Mouse (Mus musculus) liver, embryonic 14.5 days (tissue): Measurements from ENCODE around the gene Pcca. TPM values are rescaled to one million over a fixed set of nuclear protein-coding genes. Genes with fewer than 3 reads are reported as not detected.

Source experiments
- ATAC-seq: fragments of 200-750 bp; cut with Nextera tagmentation; 2 replicates; pipeline ENCODE4 v1.8.0; 2017; ENCODE audit warnings: moderate number of reproducible peaks, mild to moderate bottlenecking, moderate library complexity; ENCODE audit not compliant: insufficient read depth
- DNase-seq, 3 experiments: peaks; one replicate each; pipeline ENCODE4 v3.0.0-alpha.2; 2012 to 2013; ENCODE audit warnings: low read depth in 3 of 3, low spot score in 3 of 3
- H3K27ac ChIP-seq: fragments of 300-500 bp; sonication (generic); 2 replicates; pipeline ENCODE4 v1.5.1; 2014; ENCODE audit warnings: moderate library complexity, mild to moderate bottlenecking, control low read depth, inconsistent platforms
- H3K27me3 ChIP-seq: fragments of 300-500 bp; sonication (generic); 2 replicates; pipeline ENCODE4 v1.6.1; 2014; ENCODE audit warnings: mild to moderate bottlenecking, low read length, moderate library complexity; ENCODE audit not compliant: control insufficient read depth, insufficient read depth
- H3K36me3 ChIP-seq: fragments of 300-500 bp; sonication (generic); replicated peaks from 2 replicates; pipeline ENCODE4 v1.6.1; 2014; ENCODE audit warnings: low read depth; ENCODE audit not compliant: control insufficient read depth, insufficient read depth
- H3K4me1 ChIP-seq, 2 experiments: fragments of 200-500 bp in 1 of 2; fragments of 300-500 bp in 1 of 2; sonication (generic) in 1 of 2; replicated peaks; 2 replicates each; pipeline ENCODE4 v1.6.1; 2012 to 2014; ENCODE audit warnings: antibody characterized with exemption in 1 of 2, inconsistent platforms in 1 of 2, low read length in 1 of 2; ENCODE audit not compliant: control insufficient read depth in 2 of 2, insufficient read depth in 2 of 2
- H3K4me2 ChIP-seq: fragments of 300-500 bp; sonication (generic); 2 replicates; pipeline ENCODE4 v1.6.1; 2014; ENCODE audit warnings: low read depth, mild to moderate bottlenecking, control low read depth, moderate library complexity
- H3K4me3 ChIP-seq, 2 experiments: fragments of 200-500 bp in 1 of 2; fragments of 300-500 bp in 1 of 2; sonication (generic) in 1 of 2; 2 replicates each; pipeline ENCODE4 v1.5.1; 2012 to 2014; ENCODE audit warnings: low read depth in 2 of 2, low read length in 2 of 2, mild to moderate bottlenecking in 2 of 2, control low read depth in 1 of 2, inconsistent platforms in 1 of 2, moderate library complexity in 1 of 2; ENCODE audit not compliant: insufficient read depth in 1 of 2
- H3K9ac ChIP-seq: fragments of 300-500 bp; sonication (generic); replicated peaks from 2 replicates; pipeline ENCODE4 v1.6.1; 2014; ENCODE audit warnings: mild to moderate bottlenecking, control low read depth, moderate library complexity
- H3K9me3 ChIP-seq: fragments of 300-500 bp; sonication (generic); 2 replicates; pipeline ENCODE4 v1.6.1; 2016; ENCODE audit warnings: low read length, mixed read lengths; ENCODE audit not compliant: control insufficient read depth
- CTCF ChIP-seq: IDR thresholded peaks from 2 replicates; pipeline ENCODE4 v1.5.1; 2016; ENCODE audit warnings: antibody characterized with exemption, low read depth, control low read depth
- EP300 ChIP-seq: IDR thresholded peaks from 2 replicates; pipeline ENCODE4 v1.6.1; 2016; ENCODE audit warnings: antibody characterized with exemption, low read depth
- WGBS: fragments of 180-500 bp; shearing (Covaris S2); extraction: QIAGEN DNeasy Blood & Tissue Kit; methylation state at CpG from one replicate; pipeline ENCODE4 v1.1.7; 2014; ENCODE audit not compliant: insufficient replicate concordance; 5-methylcytosine and 5-hydroxymethylcytosine counted together
- polyA plus RNA-seq, 2 experiments: library from polyadenylated mRNA; depleted of rRNA in 1 of 2; stranded (reverse) in 1 of 2; unstranded in 1 of 2; fragments of >200 nt; fragmentation: Nextera tagmentation in 1 of 2; extraction: Ambion mirVana in 1 of 2; gene quantifications; 2 replicates each; pipeline versions ENCODE4 v1.2.1 to v1.2.3; 2012 to 2014

The Pcca gene
- polyA plus RNA-seq, 2 experiments = 8.9 to 9.8 TPM

DNA sequence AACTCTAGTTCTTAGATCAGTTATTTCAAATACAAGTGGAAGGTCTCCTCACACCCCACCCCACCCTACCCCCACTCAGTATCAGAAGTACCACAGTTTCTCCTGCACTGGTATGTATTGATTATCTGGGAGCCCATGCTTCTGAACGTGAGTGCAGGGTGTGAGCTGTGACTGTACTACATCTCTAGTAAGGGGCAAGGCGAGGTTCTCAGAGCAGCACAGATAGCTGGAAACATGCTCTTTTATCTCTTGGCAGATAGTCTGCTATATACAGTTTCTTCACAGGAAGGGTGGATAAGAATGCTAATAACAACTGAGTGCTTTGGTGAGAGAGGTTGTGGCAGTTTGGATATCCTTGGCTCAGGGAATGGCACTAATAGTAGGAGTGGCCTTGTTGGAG, 117.6 kb downstream of the Pcca start:
- WGBS = 22% methylated on average over 2 of the region's 2 CpGs
- Histone ChIP-seq H3K4me1 (peaks cover 3 to 31% of the 10 kb centered on the region in 2 experiments), H3K27me3 (no peaks in the 10 kb centered on the region), H3K9ac (no peak overlapping the region), H3K36me3 (no peaks in the 10 kb centered on the region), H3K9me3 (no peaks in the 10 kb centered on the region), H3K4me2 (no peak overlapping the region), H3K4me3 (no peak overlapping the region), H3K27ac (peak overlapping the region; percentile 22; the same call in 1 of the 2 replicates)
- TF ChIP-seq CTCF = no peak
- TF ChIP-seq EP300 = peak; percentile 84
- DNase-seq = peak; percentile 27 to 36 (median 27)
- peak; percentile 94 for ATAC-seq

DNA sequence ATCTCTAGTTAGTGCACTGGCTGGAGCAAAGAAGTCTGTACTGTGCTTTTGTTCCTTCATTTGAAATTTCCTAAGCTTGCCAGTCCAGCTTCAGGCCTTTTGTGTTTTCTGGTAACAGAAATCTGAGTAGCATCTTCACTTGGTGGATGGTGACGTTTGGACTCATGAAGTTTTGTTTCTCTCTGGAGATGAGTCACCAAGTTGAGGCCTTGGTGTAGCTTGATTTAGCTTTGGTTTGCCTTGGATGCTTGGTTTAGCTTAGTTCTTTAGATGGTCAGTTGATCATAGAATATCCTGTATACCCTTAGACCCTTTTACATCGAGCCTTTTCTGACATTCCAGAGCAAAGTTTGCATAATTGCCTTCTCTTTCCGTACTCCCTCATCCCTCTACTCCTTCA, 141.5 kb downstream of the Pcca start:
- H3K9me3 ChIP-seq = no peaks in the 10 kb centered on the region
- no peak for DNase-seq
- no peak overlapping the region for H3K4me3 ChIP-seq
- H3K27me3 ChIP-seq = no peaks in the 10 kb centered on the region
- no peaks in the 10 kb centered on the region for H3K36me3 ChIP-seq
- H3K4me1 ChIP-seq = no peaks in the 10 kb centered on the region
- WGBS = 68% methylated on average over 3 of the region's 3 CpGs
- no peak overlapping the region for H3K4me2 ChIP-seq
- no peak overlapping the region for H3K27ac ChIP-seq
- ATAC-seq = no peak
- H3K9ac ChIP-seq = no peak overlapping the region
- TF ChIP-seq CTCF (no peak), EP300 (no peak)

DNA sequence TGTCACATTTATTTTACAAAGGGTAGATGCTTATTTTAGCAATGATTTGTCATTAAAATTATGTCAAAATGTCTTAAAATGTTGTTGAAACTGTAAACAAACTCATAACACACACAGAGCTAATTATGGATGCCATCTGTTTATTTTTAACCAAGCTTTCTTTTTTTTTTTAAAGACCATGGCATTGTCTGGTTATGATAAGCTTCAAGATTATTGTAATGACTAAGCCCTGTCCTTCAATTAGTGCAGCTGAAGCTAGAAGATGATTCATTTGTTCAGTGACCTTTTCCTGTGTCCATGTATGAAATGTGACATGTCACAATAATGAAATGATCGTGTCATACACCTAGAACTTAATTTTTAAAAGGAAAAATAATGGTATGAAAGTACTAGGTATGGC, 149.5 kb downstream of the Pcca start:
- ATAC-seq (no peak), DNase-seq (no peak)
- Histone ChIP-seq H3K36me3 (no peaks in the 10 kb centered on the region), H3K4me3 (no peak overlapping the region), H3K27ac (no peak overlapping the region), H3K4me2 (no peak overlapping the region), H3K27me3 (no peaks in the 10 kb centered on the region), H3K9me3 (no peaks in the 10 kb centered on the region), H3K4me1 (no peaks in the 10 kb centered on the region), H3K9ac (no peak overlapping the region)
- no peak for TF ChIP-seq EP300
- TF ChIP-seq CTCF = no peak
- 56% methylated on average over 1 of the region's 1 CpGs for WGBS

DNA sequence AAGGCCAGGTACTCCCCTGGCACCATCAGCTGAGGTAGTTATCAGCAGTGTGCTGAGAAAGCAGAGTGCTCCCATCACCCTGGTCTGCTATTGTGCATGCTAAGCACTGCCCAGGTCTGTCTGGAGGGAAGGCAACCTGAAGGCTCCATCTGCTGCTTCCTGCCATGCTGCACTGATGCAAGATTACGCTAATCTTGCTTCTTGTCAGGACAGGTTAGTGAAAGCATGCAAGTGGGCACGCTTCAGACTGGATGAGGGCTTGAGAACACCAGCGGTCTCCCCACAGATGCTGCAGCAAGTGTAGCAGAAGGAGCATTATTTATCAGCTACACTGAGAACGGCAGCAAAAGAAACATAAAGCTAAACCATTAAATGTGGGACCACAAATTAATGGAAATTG, 150.1 kb downstream of the Pcca start:
- Histone ChIP-seq H3K27me3 (no peaks in the 10 kb centered on the region), H3K9ac (no peak overlapping the region), H3K36me3 (no peaks in the 10 kb centered on the region), H3K4me1 (no peaks in the 10 kb centered on the region), H3K4me3 (no peak overlapping the region), H3K27ac (no peak overlapping the region), H3K9me3 (no peaks in the 10 kb centered on the region), H3K4me2 (no peak overlapping the region)
- WGBS = 70% methylated on average over 4 of the region's 4 CpGs
- TF ChIP-seq CTCF (no peak), EP300 (no peak)
- ATAC-seq (no peak), DNase-seq (no peak)

DNA sequence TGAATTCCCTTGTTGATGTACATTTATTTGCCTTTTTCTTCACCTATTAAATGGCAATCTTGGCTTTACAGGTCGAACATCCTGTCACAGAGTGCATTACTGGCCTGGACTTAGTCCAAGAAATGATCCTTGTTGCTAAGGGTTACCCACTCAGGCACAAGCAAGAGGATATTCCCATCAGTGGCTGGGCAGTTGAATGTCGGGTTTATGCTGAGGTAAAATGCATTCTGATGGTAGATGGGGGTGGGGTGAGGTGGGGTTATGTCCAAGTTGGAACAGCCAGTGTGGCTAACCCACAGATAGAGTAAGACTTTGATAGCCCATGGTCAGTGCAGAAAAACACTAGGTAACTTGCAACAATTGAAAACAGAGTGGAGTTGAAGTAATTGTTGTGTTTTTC, 150.7 kb downstream of the Pcca start:
- TF ChIP-seq EP300 (no peak), CTCF (no peak)
- DNase-seq = no peak
- 43% methylated on average over 2 of the region's 2 CpGs for WGBS

DNA sequence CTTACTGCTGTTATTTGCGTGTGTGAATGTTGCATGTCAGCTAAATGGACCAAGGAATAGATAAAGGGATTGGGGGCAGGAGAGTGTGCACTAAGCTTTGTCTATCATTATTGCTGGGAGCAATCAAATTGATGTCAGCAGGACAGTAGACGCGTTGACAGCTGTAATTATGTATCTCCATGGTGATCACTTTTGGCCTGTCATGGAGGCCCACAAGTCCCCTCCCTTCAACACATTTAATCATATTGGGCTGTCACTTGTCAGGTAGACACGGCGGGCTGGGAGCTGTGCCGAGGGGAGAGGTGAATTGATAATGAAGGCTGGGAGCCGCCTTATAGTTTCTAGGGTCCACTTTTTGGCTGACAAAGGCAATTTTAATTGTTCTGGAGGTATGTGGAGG, 153.3 kb downstream of the Pcca start:
- H3K27ac ChIP-seq = no peak overlapping the region
- no peak overlapping the region for H3K9ac ChIP-seq
- WGBS = 79% methylated on average over 7 of the region's 7 CpGs
- no peak overlapping the region for H3K4me3 ChIP-seq
- TF ChIP-seq CTCF (no peak), EP300 (no peak)
- DNase-seq (no peak), ATAC-seq (no peak)
- H3K4me2 ChIP-seq = no peak overlapping the region
- H3K4me1 ChIP-seq = peaks cover 0 to 2% of the 10 kb centered on the region in 2 experiments; a peak in 1 of 4 replicates
- no peaks in the 10 kb centered on the region for H3K9me3 ChIP-seq
- H3K27me3 ChIP-seq = no peaks in the 10 kb centered on the region
- H3K36me3 ChIP-seq = no peaks in the 10 kb centered on the region

More for the DNA sequence above, 150.7 kb downstream of the Pcca start:
- Histone ChIP-seq H3K27ac (no peak overlapping the region), H3K9me3 (no peaks in the 10 kb centered on the region), H3K4me3 (no peak overlapping the region), H3K9ac (no peak overlapping the region), H3K4me2 (no peak overlapping the region), H3K36me3 (no peaks in the 10 kb centered on the region), H3K4me1 (no peaks in the 10 kb centered on the region), H3K27me3 (no peaks in the 10 kb centered on the region)
- no peak for ATAC-seq
